Comparison of ENCODE assay signal across 7 mouse cellular contexts in the genomic region with DNA sequence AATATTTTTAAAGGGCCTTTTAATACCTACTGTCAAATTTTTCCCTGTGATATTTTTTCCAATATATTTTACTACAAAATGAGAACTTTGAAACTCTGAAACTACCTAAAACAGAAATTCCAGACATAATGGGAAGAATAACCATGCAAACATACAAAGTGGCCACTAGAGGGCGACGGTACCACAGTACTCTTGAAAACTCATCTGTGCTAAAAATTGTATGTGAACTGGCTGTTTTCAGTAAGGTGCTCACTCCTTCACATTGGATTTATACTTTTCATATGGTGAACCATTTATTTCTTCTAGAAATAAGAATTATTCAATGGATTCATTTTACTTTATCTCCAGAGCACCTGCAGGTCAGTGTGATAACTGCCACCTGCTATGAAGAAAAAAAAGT. TPM values are rescaled to one million over a fixed set of nuclear protein-coding genes. Genes with fewer than 3 reads are reported as not detected.
DNase-seq lines count a peak whose midpoint lies in the region; ATAC-seq lines count a peak whose summit lies in the region.

No protein-coding gene starts in this region.

- no peaks in the 10 kb centered on the region for H3K27me3 ChIP-seq in limb, embryonic 10.5 days (ENCODE audit: low read depth, poor library complexity, severe bottlenecking)

- H3K27ac ChIP-seq in limb, embryonic 10.5 days, result no peak overlapping the region

- no peaks in the 10 kb centered on the region for H3K4me1 ChIP-seq in limb, embryonic 10.5 days

- no peaks in the 10 kb centered on the region for H3K9me3 ChIP-seq in limb, embryonic 10.5 days (replicated peaks)

- no peaks in the 10 kb centered on the region for H3K36me3 ChIP-seq in limb, embryonic 10.5 days

- H3K4me3 ChIP-seq in limb, embryonic 10.5 days, result no peak overlapping the region

- DNase-seq in ovary, postnatal 36 days (ENCODE audit: low spot score), result peak; percentile 4
- no peak for DNase-seq in ovary, adult 18-20 months (ENCODE audit: low spot score)
- peak; percentile 10 for DNase-seq in T-cell, adult 2 months (ENCODE audit: low spot score)
- peak; percentile 42 to 69 for DNase-seq in cerebellum, adult 18-20 months
- DNase-seq in limb, embryonic 10.5 days (ENCODE audit: low spot score), result peak; percentile 38

- 1% methylated on average over 2 of the region's 2 CpGs for WGBS in limb, embryonic 10.5 days

- ATAC-seq in granulocyte monocyte progenitor cell, adult 5-6 weeks (replicated peaks; ENCODE audit: poor library complexity, severe bottlenecking), result peak; percentile 73
- peak; percentile 82 for ATAC-seq in neutrophil, adult 5-6 weeks (ENCODE audit: extremely low read depth, insufficient number of reproducible peaks, low FRiP score, poor library complexity, severe bottlenecking)

RNA-seq across cellular contexts. Expression of a gene that starts 41.5 kb away (rescaled TPM):
- total RNA-seq in granulocyte monocyte progenitor cell, adult 5-6 weeks (2014; fragmentation: Nextera tagmentation), result 9.8 and 14.9 TPM in 2 replicates
- 25.8 and 27.2 TPM in 2 replicates for total RNA-seq in granulocyte monocyte progenitor cell, adult 5-6 weeks (2017)
- 25.3 and 31.6 TPM in 2 replicates for polyA plus RNA-seq in limb, embryonic 10.5 days (2016; fragmentation: Nextera tagmentation; extraction: Ambion mirVana)
- total RNA-seq in neutrophil, adult 5-6 weeks (2017), result 26.9 and 27.7 TPM in 2 replicates
